In genomic region chr11:105936200-105936599, GRCm38 (mm10) we compare ENCODE assay signal across 12 mouse cellular contexts. TPM values are rescaled to one million over a fixed set of nuclear protein-coding genes. Genes with fewer than 3 reads are reported as not detected.
DNase-seq lines count a peak whose midpoint lies in the region; ATAC-seq lines count a peak whose summit lies in the region.
"Had no signal": no experiment of that assay in that cellular context is flagged by ENCODE, and none has a peak within 500 bp of the region (broad histone marks: within the 10 kb centered on the region; RNA-seq: fewer than 3 reads in every experiment).

No protein-coding gene starts in this region.

- no peak for ATAC-seq in intestine, embryonic 15.5 days
- no peak for ATAC-seq in forebrain, embryonic 12.5 days (ENCODE audit: low FRiP score)

- no peak overlapping the region for H3K4me3 ChIP-seq in intestine, embryonic 15.5 days (replicated peaks)
- H3K4me3 ChIP-seq in forebrain, embryonic 12.5 days (replicated peaks) = no peak overlapping the region
- H3K4me3 ChIP-seq: heart, embryonic 13.5 days; limb, embryonic 12.5 days had no signal

- H3K4me2 ChIP-seq in intestine, embryonic 15.5 days (replicated peaks) = no peak overlapping the region
- H3K4me2 ChIP-seq in forebrain, embryonic 12.5 days = no peak overlapping the region
- H3K4me2 ChIP-seq: heart, embryonic 13.5 days; limb, embryonic 12.5 days had no signal

- no peak overlapping the region for H3K27ac ChIP-seq in intestine, embryonic 15.5 days
- H3K27ac ChIP-seq in forebrain, embryonic 12.5 days = no peak overlapping the region
- H3K27ac ChIP-seq: heart, embryonic 13.5 days; limb, embryonic 12.5 days had no signal

- 80% methylated on average over 6 of the region's 6 CpGs for WGBS in intestine, embryonic 15.5 days
- 91% methylated on average over 6 of the region's 6 CpGs for WGBS in forebrain, embryonic 12.5 days

- H3K36me3 ChIP-seq in intestine, embryonic 15.5 days = no peaks in the 10 kb centered on the region
- 0 out of 2 replicates have a peak, but pooled peaks cover 11% of the 10 kb centered on the region for H3K36me3 ChIP-seq in forebrain, embryonic 12.5 days (replicated peaks)
- H3K36me3 ChIP-seq: heart, embryonic 13.5 days; limb, embryonic 12.5 days had no signal

- H3K27me3 ChIP-seq in intestine, embryonic 15.5 days (replicated peaks) = no peaks in the 10 kb centered on the region
- no peaks in the 10 kb centered on the region for H3K27me3 ChIP-seq in forebrain, embryonic 12.5 days
- H3K27me3 ChIP-seq: limb, embryonic 12.5 days had no signal

- no peaks in the 10 kb centered on the region for H3K4me1 ChIP-seq in intestine, embryonic 15.5 days (replicated peaks)
- H3K4me1 ChIP-seq in forebrain, embryonic 12.5 days = peaks cover 18% of the 10 kb centered on the region
- H3K4me1 ChIP-seq: heart, embryonic 13.5 days; limb, embryonic 12.5 days had no signal

- peak; percentile 38 for DNase-seq in cerebellum, adult 11-12 months
- DNase-seq in cerebellum, adult 9-11 months = no peak
- DNase-seq in ovary, adult 18-20 months (ENCODE audit: low spot score) = peak; percentile 46
- DNase-seq in ovary, postnatal 10 days (ENCODE audit: low spot score) = no peak
- peak; percentile 88 to 90 for DNase-seq in heart, postnatal 10 days
- DNase-seq in skeletal muscle tissue, adult 2 months (ENCODE audit: low read depth, low spot score) = peak; percentile 96

- intact Hi-C loops in heart, postnatal 10 days (cut with DNase I) = no loop called here

- H3K9ac ChIP-seq in intestine, embryonic 15.5 days = no peak overlapping the region
- no peak overlapping the region for H3K9ac ChIP-seq in forebrain, embryonic 12.5 days
- H3K9ac ChIP-seq: heart, embryonic 13.5 days; limb, embryonic 12.5 days had no signal

- H3K9me3 ChIP-seq in intestine, embryonic 15.5 days = no peaks in the 10 kb centered on the region
- H3K9me3 ChIP-seq in forebrain, embryonic 12.5 days = no peaks in the 10 kb centered on the region
- H3K9me3 ChIP-seq: heart, embryonic 13.5 days; limb, embryonic 12.5 days had no signal

RNA-seq across cellular contexts. Expression of gene Cyb561, which starts 16.9 kb away (rescaled TPM):
- 10 to 100 TPM in 1 of 2 experiments, 1 to 10 TPM in 1; 8.0 to 15.4 TPM for total RNA-seq in heart, postnatal 10 days (2021)
- polyA plus RNA-seq in intestine, embryonic 15.5 days (2015; fragmentation: Nextera tagmentation; extraction: Ambion mirVana) = 44.0 and 45.5 TPM in 2 replicates
- 13.2 and 14.6 TPM in 2 replicates for polyA plus RNA-seq in forebrain, embryonic 12.5 days (2016; fragmentation: Nextera tagmentation; extraction: Ambion mirVana)

RNA-seq across cellular contexts. Expression of gene Ace, which starts 31.5 kb away (rescaled TPM):
- total RNA-seq in heart, postnatal 10 days (2021) = 10 to 100 TPM; 20.4 to 29.1 TPM
- polyA plus RNA-seq in intestine, embryonic 15.5 days (2015; fragmentation: Nextera tagmentation; extraction: Ambion mirVana) = 6.9 and 11.1 TPM in 2 replicates
- polyA plus RNA-seq in forebrain, embryonic 12.5 days (2016; fragmentation: Nextera tagmentation; extraction: Ambion mirVana) = 0.60 and 0.78 TPM in 2 replicates

RNA-seq across cellular contexts. Expression of gene Ace3, which starts 58.3 kb away (rescaled TPM):
- not detected for total RNA-seq in heart, postnatal 10 days (2021)
- not detected in 2 replicates for polyA plus RNA-seq in intestine, embryonic 15.5 days (2015; fragmentation: Nextera tagmentation; extraction: Ambion mirVana)
- polyA plus RNA-seq in forebrain, embryonic 12.5 days (2016; fragmentation: Nextera tagmentation; extraction: Ambion mirVana) = not detected in 2 replicates
- polyA plus RNA-seq: brain, embryonic 14.5 days; heart, embryonic 13.5 days; limb, embryonic 12.5 days; neural tube, embryonic 11.5 days had no signal

Comparison
In these comparisons a context has a peak if more than half of its experiments do, and no peak if none do; other contexts are left out.
1. DNase-seq: peak in cerebellum, adult 11-12 months (single experiment), ovary, adult 18-20 months (single experiment), heart, postnatal 10 days (2 of 2) and skeletal muscle tissue, adult 2 months (single experiment); none in cerebellum, adult 9-11 months (single experiment) and ovary, postnatal 10 days (single experiment).